Mouse (Mus musculus): Measurements from ENCODE around the gene Olfr551. TPM values are rescaled to one million over a fixed set of nuclear protein-coding genes. Genes with fewer than 3 reads are reported as not detected.
"Not testable (repeated sequence)": the region's sequence is repeated elsewhere in the genome, so short reads cannot be mapped to it uniquely, and the experiment has no call there.

The Olfr551 gene
- total RNA-seq (2021), result not detected
- long read RNA-seq, experiment 1, result 0 reads
- long read RNA-seq, experiment 2, result 0 reads

GRCm38 (mm10) chr7:102591786-102592185 lies at the start of gene Olfr551:
Gene Olfr551 (minus strand): TSS chr7:102591886.
- no peak for DNase-seq (ENCODE audit: low spot score in 2 of 2)

- DNase-seq (ENCODE audit: low spot score in 2 of 2), result no peak
Observed at GRCm38 (mm10) chr7:102638132-102638531, 46.4 kb upstream of the Olfr551 start, which contains the start of gene Olfr554. Gene Olfr554 (plus strand): TSS chr7:102638432.

GRCm38 (mm10) chr7:102636665-102637064 lies 45.0 kb upstream of the Olfr551 start:
- no peak for DNase-seq (ENCODE audit: low spot score in 2 of 2)

GRCm38 (mm10) chr7:102620368-102620767 lies 28.7 kb upstream of the Olfr551 start:
- not testable (repeated sequence) for DNase-seq (ENCODE audit: low spot score in 2 of 2)

GRCm38 (mm10) chr7:102619608-102620007 lies 27.9 kb upstream of the Olfr551 start:
- no peak for DNase-seq (ENCODE audit: low spot score in 2 of 2)

GRCm38 (mm10) chr7:102618118-102618517 lies 26.4 kb upstream of the Olfr551 start, which contains the start of gene Olfr553:
Gene Olfr553 (minus strand): TSS chr7:102618218.
- no peak for DNase-seq (ENCODE audit: low spot score in 2 of 2)

- DNase-seq (ENCODE audit: low spot score in 2 of 2), result no peak
Observed at GRCm38 (mm10) chr7:102597378-102598031, 5.8 kb upstream of the Olfr551 start, which contains the start of gene Olfr552. Gene Olfr552 (plus strand): TSS chr7:102597770.

- no peak for DNase-seq (ENCODE audit: low spot score in 2 of 2)
Observed at GRCm38 (mm10) chr7:102575998-102576397, 15.7 kb downstream of the Olfr551 start.

- no peak for DNase-seq (ENCODE audit: low spot score in 2 of 2)
Observed at GRCm38 (mm10) chr7:102573174-102573830, 18.4 kb downstream of the Olfr551 start.

- DNase-seq (ENCODE audit: low spot score in 2 of 2), result no peak
Observed at GRCm38 (mm10) chr7:102571142-102571541, 20.5 kb downstream of the Olfr551 start, which contains the start of gene Olfr550. Gene Olfr550 (plus strand): TSS chr7:102571442.

GRCm38 (mm10) chr7:102566219-102566618 lies 25.5 kb downstream of the Olfr551 start:
- DNase-seq (ENCODE audit: low spot score in 2 of 2), result no peak

- peak; percentile 38 to 73 for DNase-seq (ENCODE audit: low spot score in 2 of 2)
Observed at GRCm38 (mm10) chr7:102564999-102565997, 26.4 kb downstream of the Olfr551 start, which contains the start of gene Trim21. Gene Trim21 (minus strand): TSS chr7:102565486.

GRCm38 (mm10) chr7:102553279-102553678 lies 38.4 kb downstream of the Olfr551 start:
- no peak for DNase-seq (ENCODE audit: low spot score in 2 of 2)

- no peak for DNase-seq (ENCODE audit: low spot score in 2 of 2)
Observed at GRCm38 (mm10) chr7:102549570-102549969, 42.1 kb downstream of the Olfr551 start, which contains the start of gene Olfr549. Gene Olfr549 (plus strand): TSS chr7:102549870.

GRCm38 (mm10) chr7:102541251-102541650 lies 50.4 kb downstream of the Olfr551 start:
- no peak for DNase-seq (ENCODE audit: low spot score in 2 of 2)

GRCm38 (mm10) chr7:102540596-102540995 lies 51.1 kb downstream of the Olfr551 start, which contains the start of gene Olfr548-ps1:
Gene Olfr548-ps1 (plus strand): TSS chr7:102540896.
- DNase-seq (ENCODE audit: low spot score in 2 of 2), result no peak

GRCm38 (mm10) chr7:102534449-102534848 lies 57.2 kb downstream of the Olfr551 start, which contains the start of gene Olfr547:
Gene Olfr547 (plus strand): TSS chr7:102534749.
- no peak for DNase-seq (ENCODE audit: low spot score in 2 of 2)
